12 mouse cellular contexts compared by ENCODE assay signal in the genomic region with DNA sequence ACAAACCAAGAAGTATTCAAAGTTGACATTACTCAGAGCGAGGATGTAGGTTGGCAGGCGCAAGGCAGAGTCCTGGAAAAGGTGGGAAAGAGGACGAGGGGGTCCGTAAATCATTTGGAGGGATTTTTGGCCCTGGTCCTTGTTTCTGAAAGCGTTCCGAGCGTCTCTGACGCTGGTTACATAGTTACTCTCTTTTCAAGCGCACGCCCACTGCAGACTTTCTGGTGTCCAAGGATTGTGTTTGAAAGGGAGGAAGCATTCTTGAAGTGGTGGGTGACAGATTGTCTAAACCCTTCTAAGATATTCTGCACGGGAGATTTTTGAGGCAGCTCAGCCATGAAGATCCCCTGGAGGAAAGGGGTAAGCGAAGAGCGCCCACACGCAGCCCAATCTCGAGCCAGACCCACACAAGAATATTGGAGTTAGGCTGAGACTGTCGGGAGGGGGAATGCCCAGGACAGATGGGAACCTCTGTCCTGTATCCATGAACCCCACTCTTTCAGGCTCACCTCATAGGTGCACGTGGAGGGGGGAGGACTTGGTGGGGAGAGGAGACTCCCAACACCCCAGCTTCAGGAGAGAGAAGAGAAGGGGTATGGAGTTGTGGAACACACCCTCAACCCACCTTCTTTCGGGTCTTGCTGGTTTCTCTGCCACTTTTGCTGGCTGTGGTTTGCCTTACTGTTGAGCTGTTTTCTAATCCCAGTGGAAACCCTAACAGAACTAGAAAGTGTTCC. TPM values are rescaled to one million over a fixed set of nuclear protein-coding genes. Genes with fewer than 3 reads are reported as not detected.
A peak's percentile ranks its signal among the peaks of the same experiment; 100 is the strongest.
DNase-seq lines count a peak whose midpoint lies in the region; ATAC-seq and TF ChIP-seq lines count a peak whose summit lies in the region.
"Had no signal": no experiment of that assay in that cellular context is flagged by ENCODE, and none has a peak within 500 bp of the region (broad histone marks: within the 10 kb centered on the region; RNA-seq: fewer than 3 reads in every experiment).

No protein-coding gene starts in this region.

- WGBS in lung, postnatal 0 days, result 1% methylated on average over 18 of the region's 18 CpGs
- 4% methylated on average over 18 of the region's 18 CpGs for WGBS in intestine, postnatal 0 days
- 4% methylated on average over 18 of the region's 18 CpGs for WGBS in stomach, embryonic 15.5 days

- peak; percentile 81 for DNase-seq in heart, adult 11 months
- DNase-seq in heart, postnatal 25 days (ENCODE audit: low spot score), result no peak
- peak; percentile 72 for DNase-seq in lung, postnatal 0 days (ENCODE audit: low spot score)
- no peak for DNase-seq in lung, postnatal 36 days
- DNase-seq in gastrocnemius, postnatal 4 days (ENCODE audit: low spot score in 2 of 2), result no peak
- DNase-seq in kidney, postnatal 4 days, result no peak

- peak overlapping the region; percentile 43; the same call in 1 of the 2 replicates for H3K4me3 ChIP-seq in lung, postnatal 0 days (ENCODE audit: low read depth, low read length)
- H3K4me3 ChIP-seq in intestine, postnatal 0 days (ENCODE audit: low read depth, low read length), result peak overlapping the region; percentile 35
- H3K4me3 ChIP-seq in stomach, embryonic 15.5 days (replicated peaks), result peak overlapping the region; percentile 45

- no peak for TF ChIP-seq CTCF in lung, postnatal 0 days (IDR thresholded peaks at IDR 0.05)
- no peak for TF ChIP-seq CTCF in intestine, postnatal 0 days (IDR thresholded peaks at IDR 0.05; ENCODE audit: low read depth)

- H3K4me1 ChIP-seq in lung, postnatal 0 days (ENCODE audit: insufficient read depth, low read depth, low read length), result no peaks in the 10 kb centered on the region; the same call in 1 of the 2 replicates
- no peaks in the 10 kb centered on the region for H3K4me1 ChIP-seq in intestine, postnatal 0 days (replicated peaks; ENCODE audit: control insufficient read depth, insufficient read depth, low read length)
- H3K4me1 ChIP-seq in stomach, embryonic 15.5 days, result peaks cover 22% of the 10 kb centered on the region
- H3K4me1 ChIP-seq: liver, embryonic 15.5 days had no signal

- ATAC-seq in lung, postnatal 0 days, result peak; percentile 48
- ATAC-seq in intestine, postnatal 0 days, result no peak
- no peak for ATAC-seq in stomach, embryonic 15.5 days (ENCODE audit: insufficient read depth, low FRiP score, low read depth)

- H3K9ac ChIP-seq in lung, postnatal 0 days (replicated peaks; ENCODE audit: low read depth), result no peak overlapping the region
- H3K9ac ChIP-seq in intestine, postnatal 0 days (ENCODE audit: low read depth, low read length), result no peak overlapping the region
- H3K9ac ChIP-seq in stomach, embryonic 15.5 days, result no peak overlapping the region
- H3K9ac ChIP-seq: liver, embryonic 15.5 days had no signal

- no peak for TF ChIP-seq EP300 in lung, postnatal 0 days (IDR thresholded peaks at IDR 0.05)

- no peaks in the 10 kb centered on the region for H3K9me3 ChIP-seq in lung, postnatal 0 days (ENCODE audit: low read length)
- no peaks in the 10 kb centered on the region for H3K9me3 ChIP-seq in intestine, postnatal 0 days (ENCODE audit: control insufficient read depth)
- H3K9me3 ChIP-seq in stomach, embryonic 15.5 days, result no peaks in the 10 kb centered on the region
- H3K9me3 ChIP-seq: liver, embryonic 15.5 days had no signal

- peak overlapping the region; percentile 54 for H3K27ac ChIP-seq in lung, postnatal 0 days (ENCODE audit: low read length)
- H3K27ac ChIP-seq in intestine, postnatal 0 days (ENCODE audit: low read depth, low read length), result 0 out of 2 replicates have a peak overlapping the region, but pooled peaks have one; percentile 37
- H3K27ac ChIP-seq in stomach, embryonic 15.5 days, result peak overlapping the region; percentile 61
- H3K27ac ChIP-seq: liver, embryonic 15.5 days had no signal

- H3K4me2 ChIP-seq in lung, postnatal 0 days (replicated peaks; ENCODE audit: low read depth, low read length), result peak overlapping the region; percentile 60
- H3K4me2 ChIP-seq in intestine, postnatal 0 days (replicated peaks; ENCODE audit: low read depth), result peak overlapping the region; percentile 66
- H3K4me2 ChIP-seq in stomach, embryonic 15.5 days, result peak overlapping the region; percentile 84

- intact Hi-C loops in heart, postnatal 25 days (cut with DNase I), result loop anchor here (1.0 to 5.0 kb wide), 4 partner anchors 412 to 717 kb away; no protein-coding TSS in a partner anchor

- H3K36me3 ChIP-seq in lung, postnatal 0 days (ENCODE audit: insufficient read depth, low read length), result no peaks in the 10 kb centered on the region
- H3K36me3 ChIP-seq in intestine, postnatal 0 days (ENCODE audit: control insufficient read depth, insufficient read depth), result no peaks in the 10 kb centered on the region
- no peaks in the 10 kb centered on the region for H3K36me3 ChIP-seq in stomach, embryonic 15.5 days
- H3K36me3 ChIP-seq: liver, embryonic 15.5 days had no signal

- peaks cover 55% of the 10 kb centered on the region for H3K27me3 ChIP-seq in lung, postnatal 0 days (replicated peaks; ENCODE audit: insufficient read depth, low read length)
- H3K27me3 ChIP-seq in intestine, postnatal 0 days (replicated peaks; ENCODE audit: control insufficient read depth, insufficient read depth, low read length), result peaks cover 98% of the 10 kb centered on the region
- H3K27me3 ChIP-seq in stomach, embryonic 15.5 days (replicated peaks), result peaks cover 74% of the 10 kb centered on the region

RNA-seq across cellular contexts. Expression of a gene that starts 6.5 kb away (rescaled TPM):
- under 1 TPM in 1 of 2 experiments, not detected in 1; 0.18 TPM for total RNA-seq in heart, postnatal 25 days (2021)
- 14.9 and 26.6 TPM in 2 replicates for polyA plus RNA-seq in lung, postnatal 0 days (2015; fragmentation: Nextera tagmentation; extraction: Ambion mirVana)
- 9.3 and 10.6 TPM in 2 replicates for polyA plus RNA-seq in intestine, postnatal 0 days (2015; fragmentation: Nextera tagmentation; extraction: Ambion mirVana)
- polyA plus RNA-seq in stomach, embryonic 15.5 days (2015; fragmentation: Nextera tagmentation; extraction: Ambion mirVana), result 17.5 and 19.0 TPM in 2 replicates
- under 1 TPM; 0.21 to 0.29 TPM for total RNA-seq in gastrocnemius, postnatal 4 days (2021)
- total RNA-seq: gastrocnemius, postnatal 25 days; neutrophil, adult 5-6 weeks had no signal

RNA-seq across cellular contexts. Expression of a gene that starts 60.0 kb away (rescaled TPM):
- under 1 TPM in 1 of 2 experiments, not detected in 1; 0.08 TPM for total RNA-seq in heart, postnatal 25 days (2021)
- polyA plus RNA-seq in lung, postnatal 0 days (2015; fragmentation: Nextera tagmentation; extraction: Ambion mirVana), result not detected in 2 replicates
- polyA plus RNA-seq in intestine, postnatal 0 days (2015; fragmentation: Nextera tagmentation; extraction: Ambion mirVana), result not detected in 2 replicates
- polyA plus RNA-seq in stomach, embryonic 15.5 days (2015; fragmentation: Nextera tagmentation; extraction: Ambion mirVana), result not detected in 2 replicates
- not detected for total RNA-seq in gastrocnemius, postnatal 4 days (2021)
- total RNA-seq: gastrocnemius, postnatal 25 days had no signal
- polyA plus RNA-seq: C2C12; liver, embryonic 15.5 days had no signal

Comparison
In these comparisons a context has a peak if more than half of its experiments do, and no peak if none do; other contexts are left out.
1. DNase-seq: peak in heart, adult 11 months (single experiment) and lung, postnatal 0 days (single experiment); none in heart, postnatal 25 days (single experiment), lung, postnatal 36 days (single experiment), gastrocnemius, postnatal 4 days (0 of 2) and kidney, postnatal 4 days (0 of 2).
2. Peak in every context shown above with its lines, with median percentiles within 50 percentile points of each other: H3K27ac ChIP-seq, H3K4me2 ChIP-seq and H3K4me3 ChIP-seq.